Comparison of ENCODE assay signal across 20 mouse cellular contexts in the genomic region with DNA sequence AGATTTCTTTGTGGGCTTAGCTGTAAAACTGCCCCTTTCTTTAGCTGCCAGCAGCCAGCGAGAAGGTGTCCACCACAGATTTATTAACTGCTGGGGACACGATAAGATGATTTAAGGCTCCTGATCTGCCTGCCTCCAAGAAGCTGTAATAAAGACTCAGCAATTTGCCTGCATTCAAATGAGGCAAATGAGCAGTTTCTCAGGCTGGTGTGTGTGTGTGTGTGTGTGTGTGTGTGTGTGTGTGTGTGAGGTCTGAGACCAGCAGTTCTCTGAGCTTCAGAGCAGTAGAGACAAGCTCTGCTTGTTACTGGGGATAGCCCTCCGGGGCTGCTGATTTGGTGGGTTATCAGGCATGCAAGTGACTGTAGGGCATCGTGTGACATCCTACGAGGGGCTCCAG.
"Had no signal": no experiment of that assay in that cellular context is flagged by ENCODE, and none has a peak within 500 bp of the region (broad histone marks: within the 10 kb centered on the region; RNA-seq: fewer than 3 reads in every experiment).

No protein-coding gene starts in this region.

- H3K4me2 ChIP-seq: liver, embryonic 11.5 days; liver, embryonic 13.5 days; liver, embryonic 15.5 days; lung, embryonic 15.5 days; midbrain, embryonic 11.5 days; midbrain, embryonic 13.5 days; stomach, embryonic 15.5 days had no signal

- H3K4me3 ChIP-seq: liver, embryonic 13.5 days; liver, embryonic 15.5 days; lung, embryonic 15.5 days; megakaryocyte, embryonic 14.5 days; midbrain, embryonic 13.5 days; stomach, embryonic 15.5 days had no signal

- H3K27ac ChIP-seq: liver, embryonic 13.5 days; liver, embryonic 15.5 days; lung, embryonic 15.5 days; macrophage; midbrain, embryonic 13.5 days; stomach, embryonic 15.5 days; stomach, postnatal 0 days had no signal

- H3K9me3 ChIP-seq: liver, embryonic 13.5 days; liver, embryonic 15.5 days; lung, embryonic 15.5 days; midbrain, embryonic 13.5 days; stomach, embryonic 15.5 days had no signal

- H3K27me3 ChIP-seq: liver, embryonic 13.5 days; liver, embryonic 15.5 days; lung, embryonic 15.5 days; megakaryocyte, embryonic 14.5 days; midbrain, embryonic 13.5 days; stomach, embryonic 15.5 days had no signal

- ATAC-seq: liver, postnatal 0 days; lung, postnatal 0 days; midbrain, embryonic 13.5 days; midbrain, embryonic 16.5 days had no signal

- H3K36me3 ChIP-seq: liver, embryonic 13.5 days; liver, embryonic 15.5 days; lung, embryonic 15.5 days; midbrain, embryonic 13.5 days; stomach, embryonic 15.5 days had no signal

- H3K9ac ChIP-seq: liver, embryonic 13.5 days; liver, embryonic 15.5 days; liver, postnatal 0 days; lung, embryonic 15.5 days; midbrain, embryonic 13.5 days; stomach, embryonic 15.5 days had no signal

- H3K4me1 ChIP-seq: liver, embryonic 13.5 days; liver, embryonic 15.5 days; lung, embryonic 15.5 days; megakaryocyte, embryonic 14.5 days; midbrain, embryonic 13.5 days; stomach, embryonic 15.5 days had no signal

- DNase-seq: liver, embryonic 13.5 days; liver, postnatal 0 days; lung, adult 2 months; lung, postnatal 14 days; lung, postnatal 36 days; right cerebral cortex, postnatal 14 days; thymus, adult 2 months; thymus, postnatal 25 days; thymus, postnatal 4 days had no signal
